Mouse (Mus musculus): Measurements from ENCODE around the gene Clptm1l.

The Clptm1l gene

DNA sequence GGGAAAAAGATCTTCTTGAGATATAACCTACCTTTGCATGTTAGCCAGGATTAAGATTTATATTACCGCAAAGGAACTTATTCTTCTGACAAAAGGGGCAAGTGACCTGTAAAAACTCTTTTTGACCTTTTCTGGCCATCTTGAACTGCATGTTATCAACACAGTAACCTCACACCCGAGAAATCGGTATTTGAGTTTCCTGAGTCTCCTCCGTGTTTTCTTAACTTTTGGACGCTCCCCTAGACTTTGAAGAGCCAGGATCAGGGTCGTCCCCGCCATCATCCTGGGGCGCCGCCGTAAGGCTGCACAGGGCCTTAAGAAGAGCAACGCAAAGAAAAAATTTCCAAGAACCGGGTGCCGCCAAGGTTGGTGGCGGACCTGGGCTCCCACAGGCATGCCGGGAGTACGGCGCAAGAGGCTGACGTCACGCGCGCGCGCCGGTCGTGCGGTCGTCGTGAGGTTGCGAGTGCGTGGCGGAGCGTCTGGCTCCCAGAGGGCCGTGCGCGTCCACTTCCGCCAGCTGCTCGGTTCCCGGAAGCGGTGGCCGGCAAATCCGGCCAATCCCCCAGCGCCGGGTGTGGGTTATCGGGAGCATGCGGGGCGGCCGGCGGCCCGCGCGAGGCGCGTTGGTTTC is at the start of gene Clptm1l:
TSS of gene Clptm1l (plus strand) at position 485 of the 634 bp plus-strand sequence.
- DNase-seq (ENCODE audit: low spot score in 2 of 2), result peak; percentile 99

GRCm38 (mm10) chr13:73564201-73564600 is 39.6 kb upstream of the Clptm1l start:
- DNase-seq (ENCODE audit: low spot score in 2 of 2), result no peak

DNA sequence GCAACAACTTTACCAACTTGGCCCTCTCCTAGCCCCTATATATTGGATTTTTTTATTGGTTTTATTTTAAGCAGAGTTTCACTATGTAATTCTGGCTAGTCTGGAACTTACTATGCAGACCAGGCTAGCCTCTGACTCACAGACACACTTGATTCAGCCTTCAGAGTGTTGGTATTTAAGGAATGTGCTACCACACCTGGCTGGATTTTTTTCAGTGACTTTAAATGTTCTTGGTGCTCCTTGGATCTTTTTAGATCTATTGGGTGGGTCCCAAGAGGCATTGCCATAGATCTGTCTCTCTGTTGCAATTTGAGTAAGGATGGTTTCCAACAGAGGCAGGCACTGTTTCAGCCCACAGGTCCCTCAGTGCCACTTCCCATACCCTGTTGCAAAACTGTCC is 28.8 kb upstream of the Clptm1l start:
- DNase-seq (ENCODE audit: low spot score in 2 of 2), result no peak

DNA sequence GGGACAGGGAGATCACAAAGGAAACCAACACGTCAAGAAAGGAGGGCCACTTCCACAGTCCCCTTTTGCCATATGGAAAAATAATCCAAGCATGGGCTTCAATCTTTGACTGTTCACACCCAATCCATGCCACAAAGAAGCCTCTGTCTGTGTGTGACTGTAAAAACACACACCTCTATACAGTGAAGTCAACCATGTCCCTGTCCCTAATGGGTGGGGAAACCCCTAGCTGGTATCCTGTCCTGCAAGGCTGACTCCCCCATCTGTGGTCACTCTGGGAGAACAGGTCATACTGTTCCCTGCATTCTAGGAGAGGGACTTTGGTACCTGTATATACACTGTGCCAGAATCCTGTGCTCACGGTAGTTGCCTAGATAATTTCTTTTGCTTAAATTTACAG is 26.5 kb upstream of the Clptm1l start:
- no peak for DNase-seq (ENCODE audit: low spot score in 2 of 2)

- no peak for DNase-seq (ENCODE audit: low spot score in 2 of 2)
Measured at GRCm38 (mm10) chr13:73591488-73591887, 12.3 kb upstream of the Clptm1l start.

GRCm38 (mm10) chr13:73592546-73592945 is 11.3 kb upstream of the Clptm1l start:
- DNase-seq (ENCODE audit: low spot score in 2 of 2), result no peak

DNA sequence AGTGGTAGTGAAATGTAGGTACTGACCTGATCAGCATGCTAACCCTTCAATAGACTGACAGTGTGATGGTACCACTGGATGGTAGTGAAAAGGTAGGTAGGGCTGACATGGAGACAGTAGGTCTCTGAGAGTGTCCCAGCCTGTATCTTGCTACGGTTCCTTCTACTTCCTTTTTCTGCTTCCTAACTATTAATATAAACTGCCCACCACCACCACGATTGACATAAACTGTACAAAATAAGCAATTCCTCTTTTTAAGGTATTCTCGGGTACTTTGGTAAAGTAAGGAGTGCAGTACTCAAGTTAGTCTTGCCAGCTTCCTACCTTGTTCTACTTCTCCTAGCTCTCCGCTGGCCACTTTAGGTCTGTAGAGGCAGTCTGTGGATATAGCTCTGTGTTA is 7.5 kb upstream of the Clptm1l start:
- no peak for DNase-seq (ENCODE audit: low spot score in 2 of 2)

- no peak for DNase-seq (ENCODE audit: low spot score in 2 of 2)
Measured at GRCm38 (mm10) chr13:73600217-73600616, 3.6 kb upstream of the Clptm1l start.

- no peak for DNase-seq (ENCODE audit: low spot score in 2 of 2)
Measured at GRCm38 (mm10) chr13:73603046-73603445, 760 bp upstream of the Clptm1l start.

- DNase-seq (ENCODE audit: low spot score in 2 of 2), result no peak
Measured at GRCm38 (mm10) chr13:73604156-73604957, 551 bp downstream of the Clptm1l start.

DNA sequence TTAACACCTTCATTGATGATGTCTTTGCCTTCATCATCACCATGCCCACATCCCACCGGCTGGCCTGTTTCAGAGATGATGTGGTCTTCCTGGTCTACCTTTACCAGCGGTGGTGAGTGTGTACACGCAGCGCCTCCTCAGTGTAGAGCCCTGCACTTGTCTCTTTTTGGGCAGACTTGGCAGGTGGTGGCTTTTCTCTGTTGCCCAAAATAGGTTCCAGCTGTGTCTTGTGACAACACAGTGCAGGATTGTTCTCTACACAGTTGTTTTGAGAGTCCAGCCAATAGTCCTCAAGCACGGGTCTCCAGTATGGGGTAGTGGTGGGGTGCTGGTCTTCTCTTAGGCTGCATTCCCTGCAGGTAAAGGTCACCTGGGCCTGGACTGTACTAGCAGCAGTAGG is 14.6 kb downstream of the Clptm1l start:
- no peak for DNase-seq (ENCODE audit: low spot score in 2 of 2)

DNA sequence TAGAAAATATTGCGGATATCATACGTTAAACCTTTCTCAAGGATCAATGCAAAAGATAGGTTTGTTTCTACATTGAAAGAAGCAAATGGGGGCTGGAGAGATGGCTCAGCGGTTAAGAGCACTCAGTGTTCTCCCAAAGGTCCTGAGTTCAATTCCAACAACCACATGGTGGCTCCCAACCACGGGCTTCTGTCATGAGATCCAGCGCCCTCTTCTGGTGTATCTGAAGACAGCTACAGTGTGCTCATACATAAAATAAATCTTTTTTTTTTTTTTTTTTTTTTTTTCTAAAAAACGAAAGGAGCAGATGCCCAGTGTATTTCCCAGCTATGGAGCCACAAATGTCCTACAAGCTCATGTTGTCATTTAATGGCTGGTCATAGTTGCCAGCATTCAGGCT is 16.8 kb downstream of the Clptm1l start:
- no peak for DNase-seq (ENCODE audit: low spot score in 2 of 2)

GRCm38 (mm10) chr13:73626410-73626744 is 22.6 kb downstream of the Clptm1l start:
- no peak for DNase-seq (ENCODE audit: low spot score in 2 of 2)

- peak; percentile 37 to 41 for DNase-seq (ENCODE audit: low spot score in 2 of 2)
Measured at GRCm38 (mm10) chr13:73626745-73627549, 23.1 kb downstream of the Clptm1l start, which contains the start of gene Tert. Gene Tert, plus strand, starts transcription at chr13:73626911.

DNA sequence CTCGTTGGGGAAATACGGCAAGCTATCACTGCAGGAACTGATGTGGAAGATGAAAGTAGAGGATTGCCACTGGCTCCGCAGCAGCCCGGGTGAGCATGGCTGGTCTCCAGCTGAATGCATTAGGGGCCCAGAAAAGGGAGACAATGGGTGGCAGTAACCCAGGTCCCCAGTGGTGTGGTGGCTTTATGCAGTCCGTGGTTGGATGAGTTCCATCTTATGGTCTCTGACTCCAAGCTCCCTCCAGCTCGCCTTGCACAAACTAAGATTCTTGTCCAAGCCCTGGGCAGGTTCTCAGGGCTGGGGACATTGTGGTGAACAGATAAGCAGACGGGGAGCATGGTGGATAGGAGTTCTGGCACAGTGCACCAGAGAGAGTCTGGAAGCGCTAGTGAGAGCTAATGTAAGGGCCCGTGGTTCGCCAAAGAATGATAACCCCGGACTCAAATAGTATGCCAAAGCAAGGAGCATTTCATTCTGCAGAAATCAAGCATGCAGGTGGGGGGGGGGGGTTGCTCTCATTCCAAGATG is 24.8 kb downstream of the Clptm1l start:
- DNase-seq (ENCODE audit: low spot score in 2 of 2), result no peak

GRCm38 (mm10) chr13:73631837-73632236 is 28.0 kb downstream of the Clptm1l start:
- DNase-seq (ENCODE audit: low spot score in 2 of 2), result no peak

DNA sequence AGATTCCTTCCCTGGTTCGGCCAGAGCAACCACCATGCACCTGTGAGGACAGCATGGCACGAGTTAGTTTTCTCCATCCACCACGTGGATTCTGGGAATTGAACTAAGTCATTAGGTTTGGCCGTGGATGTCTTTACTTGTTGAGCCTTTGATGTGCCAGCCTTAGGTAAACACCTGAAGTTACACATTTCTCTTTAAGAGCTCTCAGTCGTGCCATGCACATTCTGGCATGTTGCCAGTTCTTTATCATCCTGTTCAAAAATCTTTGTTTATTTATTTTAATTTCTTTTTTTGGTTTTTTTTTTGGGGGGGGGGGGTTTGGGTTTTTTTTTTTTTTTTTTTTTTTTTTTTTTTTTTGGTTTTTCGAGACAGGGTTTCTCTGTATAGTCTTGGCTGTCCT is 34.0 kb downstream of the Clptm1l start:
- DNase-seq (ENCODE audit: low spot score in 2 of 2), result no peak

DNA sequence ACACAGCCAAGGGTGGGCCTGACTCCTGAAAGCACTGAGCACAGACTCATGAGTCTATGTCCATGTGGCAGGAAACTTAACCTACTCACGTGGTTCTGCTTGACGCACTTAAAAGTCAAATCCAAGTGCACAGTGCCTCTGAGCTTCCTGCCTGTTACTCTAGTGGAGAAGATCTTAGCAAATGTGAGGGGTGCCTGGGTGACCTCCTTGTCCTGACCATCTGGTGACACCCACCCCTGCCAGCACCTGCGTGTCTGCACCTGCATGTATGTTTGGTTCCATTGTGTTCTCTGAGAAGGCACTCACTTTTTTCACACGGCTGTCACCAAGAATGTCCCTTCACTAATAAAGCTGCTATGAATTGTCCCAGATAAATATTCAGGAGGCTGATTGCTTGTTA is 37.5 kb downstream of the Clptm1l start:
- DNase-seq (ENCODE audit: low spot score in 2 of 2), result no peak

- DNase-seq (ENCODE audit: low spot score in 2 of 2), result peak; percentile 26 to 57
Measured at GRCm38 (mm10) chr13:73646397-73647087, 42.7 kb downstream of the Clptm1l start.

DNA sequence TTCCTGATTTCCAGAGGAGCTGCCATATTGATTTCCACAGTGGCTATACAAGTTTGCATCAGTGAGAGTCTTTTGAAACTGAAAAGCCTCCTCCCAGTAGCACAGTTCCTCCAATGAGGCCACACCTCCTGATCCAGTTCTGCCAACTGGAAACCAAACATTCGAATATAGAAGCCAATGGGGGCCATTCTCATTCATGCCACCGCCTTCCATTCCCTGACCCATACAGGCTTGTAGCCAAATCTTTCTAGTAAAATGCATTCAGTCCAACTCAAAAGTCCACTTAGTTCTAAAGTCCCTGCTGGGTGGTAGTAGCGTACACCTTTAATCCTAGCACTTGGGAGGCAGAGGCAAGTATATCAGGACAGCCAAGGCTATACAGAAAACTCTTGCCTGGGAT is 49.5 kb downstream of the Clptm1l start:
- no peak for DNase-seq (ENCODE audit: low spot score in 2 of 2)

GRCm38 (mm10) chr13:73654976-73655375 is 51.2 kb downstream of the Clptm1l start:
- DNase-seq (ENCODE audit: low spot score in 2 of 2), result no peak

GRCm38 (mm10) chr13:73658953-73659352 is 55.1 kb downstream of the Clptm1l start:
- no peak for DNase-seq (ENCODE audit: low spot score in 2 of 2)
